Mouse (Mus musculus) frontal cortex, postnatal 10 days (tissue): ENCODE results near the gene Morc3.

Source experiments
- DNase-seq, 2 experiments: peaks; one replicate each; pipeline ENCODE4 v3.0.0; 2022; ENCODE audit warnings: low spot score in 2 of 2, mixed read lengths in 1 of 2

Morc3 gene

DNA sequence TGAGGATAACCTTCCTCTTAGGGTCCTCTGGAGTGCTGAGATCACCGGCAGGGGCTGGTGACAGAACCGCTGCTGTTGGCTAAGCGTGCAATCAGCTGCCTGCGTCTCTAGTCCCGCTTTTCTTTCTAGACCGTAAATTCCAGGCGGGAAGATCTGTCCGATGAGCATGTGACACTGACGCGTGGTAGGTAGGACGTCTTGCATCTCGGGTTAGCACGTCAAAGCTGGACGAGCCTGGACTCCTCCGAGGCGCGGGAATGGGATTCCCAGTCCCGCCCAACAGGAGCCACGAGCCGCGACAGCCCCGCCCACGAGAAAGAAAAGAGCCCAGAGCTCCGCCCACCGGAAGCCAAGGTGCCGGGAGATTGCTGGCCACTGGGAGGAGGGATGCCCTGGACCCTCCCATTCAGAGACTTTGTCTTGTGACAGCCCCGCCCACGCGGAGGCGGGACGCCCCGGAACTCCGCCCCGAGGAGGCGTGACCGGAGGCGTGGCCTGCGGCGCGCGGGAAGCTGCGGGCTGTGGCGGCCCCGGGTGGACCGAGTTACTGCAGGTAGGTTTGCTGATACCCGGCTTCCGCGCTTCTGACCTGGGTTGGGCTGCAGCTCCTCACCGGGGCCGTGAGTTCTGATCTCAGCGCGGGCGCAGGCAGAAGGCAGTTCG is 51.6 kb downstream of the Morc3 start, which contains the start of gene Chaf1b:
Chaf1b (plus strand) TSS at position 479 of the 663 bp plus-strand sequence.
- peak; percentile 95 to 96 for DNase-seq

DNA sequence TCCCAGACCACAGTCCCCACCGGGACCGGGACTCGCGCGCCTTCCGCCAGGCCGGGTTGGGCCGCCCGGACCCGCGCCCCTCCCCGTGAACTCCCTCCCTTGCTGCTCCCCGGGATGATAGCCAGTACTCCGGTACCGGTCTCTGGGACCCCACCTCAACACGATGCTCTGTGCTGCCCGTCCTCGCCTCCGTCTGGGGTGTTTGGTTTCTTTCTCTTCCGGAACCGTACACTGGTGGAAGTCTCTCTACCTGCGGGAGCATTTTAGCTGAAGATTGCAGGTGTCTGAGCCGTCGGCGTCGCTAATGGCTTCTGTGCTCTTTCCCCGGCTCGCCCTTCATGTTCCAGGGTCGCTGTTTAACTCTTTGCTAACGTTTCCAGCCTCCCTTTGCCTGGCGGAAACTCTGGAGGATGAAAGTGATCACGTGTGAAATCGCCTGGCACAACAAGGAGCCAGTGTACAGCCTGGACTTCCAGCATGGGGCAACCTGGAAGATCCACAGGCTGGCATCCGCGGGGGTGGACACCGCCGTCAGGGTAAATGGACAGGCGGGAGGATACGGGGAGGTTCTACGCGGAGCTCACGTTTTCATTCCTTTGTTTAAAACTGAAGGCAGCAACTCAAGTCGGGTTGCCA is 52.3 kb downstream of the Morc3 start:
- DNase-seq, result peak in 1 of 2 experiments; percentile 38

DNA sequence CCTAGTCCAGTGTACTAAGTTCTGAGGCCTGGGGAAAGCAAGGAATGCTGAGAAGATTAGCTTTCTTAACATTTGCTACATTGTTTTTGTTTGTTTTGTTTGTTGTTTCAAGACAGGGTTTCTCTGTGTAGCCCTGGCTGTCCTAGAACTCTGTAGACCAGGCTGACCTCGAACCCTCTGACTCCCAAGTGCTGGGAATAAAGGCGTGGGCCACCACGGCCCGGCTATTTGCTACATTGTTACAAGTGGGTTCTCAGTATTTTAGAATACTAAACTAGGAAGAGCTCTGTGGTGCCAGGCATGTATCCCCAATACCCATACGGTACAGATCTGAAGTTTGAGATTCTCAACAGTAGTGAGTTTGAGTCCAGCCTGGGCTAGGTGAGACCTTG is 52.8 kb downstream of the Morc3 start:
- DNase-seq, result no peak

DNA sequence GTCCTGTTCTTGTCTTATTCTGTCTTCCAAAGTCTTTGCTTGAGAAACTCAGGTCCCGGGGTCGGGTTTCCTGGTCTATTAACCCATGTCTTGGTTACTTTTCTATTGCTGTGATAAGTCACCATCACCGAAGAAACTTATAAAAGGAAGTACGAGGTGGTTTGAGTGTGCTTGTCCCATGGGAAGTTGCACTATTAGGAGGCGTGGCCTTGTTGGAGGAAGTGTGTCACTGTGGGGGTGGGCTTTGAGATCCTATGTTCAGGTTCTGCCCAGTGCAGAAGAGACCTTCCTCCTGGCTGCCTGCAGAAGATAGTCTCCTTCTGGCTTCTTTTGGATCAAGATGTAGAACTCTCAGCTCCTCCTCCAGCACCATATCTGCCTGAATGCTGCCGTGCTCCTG is 56.6 kb downstream of the Morc3 start:
- no peak for DNase-seq

DNA sequence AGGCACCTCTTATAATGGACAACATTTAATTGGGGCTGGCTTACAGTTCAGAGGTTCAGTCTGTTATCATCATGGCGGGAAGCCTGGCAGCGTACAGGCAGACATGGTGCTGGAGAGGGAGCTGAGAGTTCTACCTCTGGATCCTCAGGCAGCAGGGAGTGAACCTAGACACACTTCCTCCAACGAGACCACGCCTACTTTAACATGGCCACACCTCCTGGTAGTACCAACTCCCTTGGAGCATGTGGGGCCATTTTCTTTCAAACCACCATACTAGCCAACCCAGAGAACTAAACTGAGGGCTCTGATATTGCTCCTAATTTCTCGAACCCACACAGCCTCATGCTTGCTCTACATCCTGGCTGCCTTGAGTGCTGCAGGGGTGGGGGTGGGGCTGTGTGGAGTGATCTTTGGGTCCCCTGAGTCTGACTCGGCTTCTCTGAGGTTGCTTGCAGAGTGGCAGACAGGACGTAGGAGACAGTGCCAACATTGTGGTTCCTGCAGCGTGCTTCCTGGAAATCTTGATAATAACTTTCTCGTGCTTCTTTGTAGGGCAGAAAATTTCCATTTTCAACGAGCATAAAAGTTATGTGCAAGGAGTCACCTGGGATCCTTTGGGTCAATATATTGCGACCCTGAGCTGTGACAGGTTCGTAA is 59.2 kb downstream of the Morc3 start:
- DNase-seq, result no peak

DNA sequence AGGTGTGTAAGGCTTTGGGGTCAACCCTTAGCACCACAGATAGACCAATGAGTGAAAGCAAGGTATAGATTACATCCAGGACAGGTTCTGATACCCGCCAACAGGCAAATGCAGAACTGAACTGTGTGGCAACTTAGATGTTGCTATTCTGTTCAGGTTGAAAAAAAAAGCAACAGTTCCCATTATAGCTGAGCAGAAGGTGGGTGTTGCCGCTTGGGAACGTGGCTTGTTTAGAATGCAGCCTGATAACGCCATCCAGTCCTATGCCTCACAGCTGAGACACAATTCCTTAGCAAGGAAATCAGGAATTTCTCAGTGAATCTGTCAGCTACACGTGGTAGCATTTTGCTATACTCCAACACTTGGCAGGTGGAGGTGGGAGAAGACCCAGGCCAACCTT is 61.4 kb downstream of the Morc3 start:
- no peak for DNase-seq

DNA sequence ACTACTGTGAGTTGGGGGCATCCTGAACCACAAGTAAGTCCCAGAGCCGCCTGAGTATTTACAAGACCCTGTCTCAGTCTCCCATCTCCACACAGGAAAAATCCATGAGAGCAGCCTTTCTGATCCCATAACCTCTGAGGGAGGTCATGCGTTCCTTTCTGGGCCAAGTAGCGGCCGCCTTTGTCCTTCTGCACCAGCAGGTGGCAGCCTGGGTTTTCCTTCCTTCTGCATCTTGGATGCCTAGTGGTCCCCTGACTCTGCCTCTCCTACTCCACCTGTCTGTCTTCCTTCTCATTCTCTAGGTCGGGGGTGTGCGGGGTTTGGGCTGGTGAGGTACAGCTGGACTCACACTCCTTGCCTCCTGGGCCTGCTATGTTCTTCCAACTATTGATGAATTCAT is 71.1 kb downstream of the Morc3 start:
- DNase-seq, result no peak

DNA sequence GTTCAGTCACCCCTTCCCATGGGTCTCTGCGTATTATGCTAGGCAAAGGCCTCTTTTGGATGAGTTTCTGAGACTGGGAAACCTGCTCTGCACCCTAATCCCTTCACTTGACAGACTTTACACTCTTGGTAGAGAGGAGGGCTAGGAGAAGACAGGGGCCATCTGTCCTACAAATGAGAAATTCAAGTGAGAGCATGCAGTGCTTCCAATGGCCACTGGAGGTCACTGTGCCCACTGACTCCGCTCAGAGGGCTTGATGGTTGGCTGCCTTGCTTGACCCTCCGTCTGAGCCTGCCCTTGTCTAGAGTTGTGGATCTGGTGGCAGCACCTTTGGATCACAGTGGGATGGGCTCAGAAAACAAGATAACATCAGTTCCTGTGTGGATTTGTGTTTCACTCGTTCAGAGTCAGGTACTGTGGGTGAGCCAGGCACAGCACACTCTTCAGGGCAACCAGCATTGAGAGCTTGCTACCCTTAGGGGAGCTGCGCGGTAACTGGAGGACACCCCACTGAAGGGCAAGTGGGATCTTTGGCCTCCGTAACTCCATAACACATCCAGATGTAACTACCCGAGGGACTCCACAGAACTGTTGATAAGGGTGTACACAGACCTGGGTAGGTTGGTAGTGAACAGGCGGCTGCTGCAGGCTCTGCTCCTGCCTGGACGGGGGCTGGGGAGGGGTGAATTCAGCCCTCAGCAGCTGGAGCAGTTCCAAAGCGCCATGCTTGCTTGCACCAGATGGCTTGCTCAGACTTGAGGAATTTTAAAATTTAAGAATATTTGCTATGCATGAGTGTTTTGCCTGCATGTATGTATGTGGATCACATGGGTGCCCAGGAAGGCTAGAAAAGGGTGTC is 74.5 kb downstream of the Morc3 start:
- peak in 1 of 2 experiments; percentile 55 for DNase-seq

DNA sequence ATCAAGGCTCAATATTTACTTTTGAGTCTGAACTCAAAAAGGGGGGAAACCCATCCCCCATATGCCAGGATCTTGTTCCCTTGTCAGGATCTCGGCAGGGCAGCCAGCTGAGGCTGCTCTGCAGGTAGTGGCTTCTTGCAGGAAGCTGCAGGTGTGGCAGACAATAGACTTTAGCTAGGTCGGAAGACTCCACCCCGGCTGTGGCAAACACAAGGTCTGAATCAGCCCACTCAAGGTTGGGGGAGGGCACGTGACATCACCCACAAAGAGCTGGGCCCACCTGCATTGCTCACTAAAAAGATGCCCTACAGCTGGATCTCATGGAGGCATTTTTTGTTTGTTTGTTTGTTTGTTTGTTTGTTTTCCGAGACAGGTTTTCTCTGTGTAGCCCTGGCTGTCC is 75.8 kb downstream of the Morc3 start:
- no peak for DNase-seq

DNA sequence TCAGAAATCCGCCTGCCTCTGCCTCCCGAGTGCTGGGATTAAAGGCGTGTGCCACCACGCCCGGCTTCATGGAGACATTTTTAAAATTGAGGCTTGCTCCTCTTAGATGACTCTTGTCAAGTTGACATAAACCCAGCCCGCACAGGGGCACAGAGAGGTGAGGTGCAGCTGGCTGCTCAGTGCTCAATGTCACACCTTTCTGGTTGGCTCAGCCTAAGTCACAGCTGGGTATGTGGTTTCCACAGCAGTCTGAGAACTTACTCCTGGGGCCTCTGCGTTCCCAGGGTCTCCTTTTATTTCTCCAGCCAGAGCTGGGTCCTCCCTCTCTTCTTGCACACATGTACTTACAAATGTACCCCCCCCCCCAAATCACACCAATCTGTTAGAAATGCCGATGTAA is 76.3 kb downstream of the Morc3 start:
- no peak for DNase-seq

DNA sequence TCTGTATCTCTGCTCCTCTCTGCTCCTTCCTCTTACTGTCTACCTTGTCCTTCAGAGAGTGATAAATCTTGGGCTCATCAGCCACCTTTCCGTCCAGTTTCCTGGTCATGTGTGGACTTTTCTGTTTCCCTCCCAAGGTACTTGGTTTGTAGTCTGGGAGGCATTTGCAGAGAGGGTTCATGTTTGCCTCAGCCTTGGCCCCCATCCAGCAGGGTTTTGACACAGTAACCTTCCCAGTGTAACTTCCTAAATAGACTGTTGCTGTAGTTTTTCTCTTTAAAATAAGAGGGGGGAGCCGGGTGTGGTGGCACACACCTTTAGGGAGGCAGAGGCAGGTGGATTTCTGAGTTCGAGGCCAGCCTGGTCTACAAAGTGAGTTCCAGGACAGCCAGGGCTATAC is 78.0 kb downstream of the Morc3 start:
- no peak for DNase-seq

DNA sequence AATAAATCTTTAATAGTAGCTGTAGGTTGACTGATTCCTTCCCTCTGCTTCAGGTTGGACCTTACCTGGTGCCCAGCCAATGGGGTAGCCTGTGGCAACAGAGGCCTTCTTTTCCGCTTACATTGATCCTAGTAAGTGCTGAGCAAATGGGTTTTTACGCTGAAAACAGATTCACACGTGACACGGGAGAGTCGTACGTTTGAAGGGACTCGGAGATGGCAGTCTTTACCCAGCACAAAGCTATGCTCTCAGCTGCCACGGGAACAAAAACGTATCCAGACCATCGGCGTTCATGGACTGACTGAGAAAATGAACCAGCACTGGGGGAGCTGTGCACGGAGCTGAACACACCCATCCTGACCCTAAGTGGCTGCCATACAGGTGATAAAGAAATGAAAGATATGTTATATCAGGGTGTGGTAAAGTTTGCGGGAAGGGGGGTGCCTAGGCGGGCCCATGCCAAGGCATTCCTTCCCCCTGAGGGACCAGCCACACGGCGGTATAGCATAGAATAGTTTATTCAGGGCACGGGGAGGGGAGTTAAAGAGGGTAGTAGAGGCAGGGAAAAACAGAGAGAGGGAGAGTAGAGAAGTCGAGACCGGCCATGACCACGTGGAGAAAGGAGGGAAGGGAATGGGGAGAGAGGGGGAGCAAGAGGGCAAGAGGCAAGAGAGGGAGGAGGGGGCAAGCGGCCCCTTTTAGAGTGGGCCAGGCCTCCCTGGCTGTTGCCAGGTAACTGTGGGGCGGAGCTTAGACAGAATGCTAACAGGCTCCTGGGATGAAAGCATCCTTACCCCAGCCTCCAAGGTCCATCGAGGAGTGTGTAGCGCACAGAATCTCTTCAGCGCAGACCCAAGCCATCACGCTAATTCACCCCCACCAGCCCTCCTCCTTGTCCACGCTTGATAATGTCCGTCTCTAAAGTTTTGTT is 79.1 kb downstream of the Morc3 start:
- DNase-seq, result no peak

DNA sequence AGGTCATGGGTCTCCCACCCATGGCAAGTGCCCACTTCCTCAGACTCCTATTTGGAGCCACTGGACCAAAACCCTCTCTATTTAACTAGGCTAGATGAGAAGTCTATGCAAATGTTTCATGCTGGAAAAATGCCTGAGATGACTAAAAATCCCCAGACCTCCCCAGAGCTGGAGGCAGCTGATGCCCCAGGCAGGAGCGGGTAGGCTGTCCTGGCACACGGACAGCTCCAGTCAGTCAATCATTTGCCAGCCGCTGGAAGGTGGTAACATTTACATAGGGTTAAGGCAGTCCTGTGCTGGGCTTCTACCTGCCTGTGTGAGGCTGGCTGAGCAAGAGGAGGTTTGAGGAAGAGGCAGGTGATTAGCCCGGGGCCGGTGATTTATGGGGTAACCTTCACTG is 80.2 kb downstream of the Morc3 start:
- DNase-seq, result no peak

DNA sequence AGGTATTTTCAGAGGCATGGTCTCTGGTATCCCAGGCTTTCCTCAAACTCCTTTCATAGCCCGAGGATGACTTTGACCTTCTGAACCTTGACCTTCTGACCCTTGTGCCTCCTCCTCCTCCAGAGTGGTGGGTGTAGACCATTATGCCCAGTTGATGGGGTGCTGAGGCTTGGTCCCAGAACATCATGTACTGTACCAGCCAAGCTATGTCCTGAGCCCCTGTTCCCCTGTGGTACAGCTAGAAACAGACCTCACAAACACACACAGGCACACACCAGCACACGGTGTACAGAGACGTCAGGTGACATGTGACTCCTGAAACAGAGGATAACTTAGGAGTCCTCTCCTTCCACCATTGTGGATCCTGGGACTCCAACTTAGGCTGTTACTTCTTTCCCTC is 80.9 kb downstream of the Morc3 start:
- DNase-seq, result no peak

DNA sequence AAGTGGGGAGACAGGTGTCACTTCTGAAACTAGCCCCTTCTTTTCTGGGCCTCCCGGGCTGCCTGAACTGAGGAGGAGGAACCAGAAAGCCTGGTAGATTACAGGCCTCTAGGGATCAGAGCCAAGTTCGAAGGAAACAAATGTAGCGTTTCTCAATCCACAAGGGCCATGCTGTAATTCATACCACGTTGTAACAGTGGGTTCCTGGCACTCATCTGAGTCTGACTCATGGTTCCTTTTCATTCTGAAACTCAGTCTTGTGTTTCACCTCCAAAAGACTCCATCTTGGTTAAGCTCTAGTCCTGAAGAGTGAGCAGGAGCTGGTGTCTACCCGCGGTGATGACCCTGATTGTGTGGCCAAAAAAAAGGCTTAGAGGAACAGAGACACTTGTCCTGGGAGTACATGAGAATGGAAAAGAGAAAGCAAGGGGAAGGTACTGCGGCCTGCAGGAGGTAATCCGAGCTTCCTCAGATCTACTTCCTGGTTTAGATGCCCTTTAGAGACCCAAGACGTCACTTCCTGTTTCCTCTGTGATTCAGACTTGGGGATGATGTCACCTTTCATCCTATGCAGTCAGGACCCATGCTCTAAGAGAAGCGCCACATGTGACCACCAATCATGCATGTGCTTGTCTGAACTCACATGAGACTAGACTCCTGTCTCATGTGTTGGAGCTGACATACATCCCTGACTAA is 82.1 kb downstream of the Morc3 start:
- DNase-seq, result no peak

DNA sequence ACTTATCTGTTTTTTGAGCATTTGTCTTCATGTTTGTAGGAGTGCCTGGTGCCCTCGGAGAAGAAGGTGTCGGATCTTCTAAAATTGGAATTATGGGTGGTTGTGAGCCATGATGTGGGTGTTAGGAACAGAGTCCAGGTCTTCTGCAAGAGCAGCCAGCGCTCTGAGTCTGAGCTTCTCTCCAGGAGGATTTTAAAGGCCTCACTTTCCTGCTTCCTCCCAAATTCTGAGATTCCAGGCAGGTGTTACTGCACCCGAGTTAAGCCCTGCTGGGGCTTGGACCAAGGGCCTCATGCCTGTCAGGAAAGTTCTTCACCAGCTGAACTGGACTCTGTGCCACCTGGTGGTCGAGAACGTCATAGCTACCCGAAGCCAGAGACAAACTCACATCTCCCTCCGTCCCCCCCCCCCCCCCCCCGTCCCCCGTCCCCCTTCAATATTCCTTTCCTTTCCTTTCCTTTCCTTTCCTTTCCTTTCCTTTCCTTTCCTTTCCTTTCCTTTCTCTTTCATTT is 83.5 kb downstream of the Morc3 start:
- no peak for DNase-seq

DNA sequence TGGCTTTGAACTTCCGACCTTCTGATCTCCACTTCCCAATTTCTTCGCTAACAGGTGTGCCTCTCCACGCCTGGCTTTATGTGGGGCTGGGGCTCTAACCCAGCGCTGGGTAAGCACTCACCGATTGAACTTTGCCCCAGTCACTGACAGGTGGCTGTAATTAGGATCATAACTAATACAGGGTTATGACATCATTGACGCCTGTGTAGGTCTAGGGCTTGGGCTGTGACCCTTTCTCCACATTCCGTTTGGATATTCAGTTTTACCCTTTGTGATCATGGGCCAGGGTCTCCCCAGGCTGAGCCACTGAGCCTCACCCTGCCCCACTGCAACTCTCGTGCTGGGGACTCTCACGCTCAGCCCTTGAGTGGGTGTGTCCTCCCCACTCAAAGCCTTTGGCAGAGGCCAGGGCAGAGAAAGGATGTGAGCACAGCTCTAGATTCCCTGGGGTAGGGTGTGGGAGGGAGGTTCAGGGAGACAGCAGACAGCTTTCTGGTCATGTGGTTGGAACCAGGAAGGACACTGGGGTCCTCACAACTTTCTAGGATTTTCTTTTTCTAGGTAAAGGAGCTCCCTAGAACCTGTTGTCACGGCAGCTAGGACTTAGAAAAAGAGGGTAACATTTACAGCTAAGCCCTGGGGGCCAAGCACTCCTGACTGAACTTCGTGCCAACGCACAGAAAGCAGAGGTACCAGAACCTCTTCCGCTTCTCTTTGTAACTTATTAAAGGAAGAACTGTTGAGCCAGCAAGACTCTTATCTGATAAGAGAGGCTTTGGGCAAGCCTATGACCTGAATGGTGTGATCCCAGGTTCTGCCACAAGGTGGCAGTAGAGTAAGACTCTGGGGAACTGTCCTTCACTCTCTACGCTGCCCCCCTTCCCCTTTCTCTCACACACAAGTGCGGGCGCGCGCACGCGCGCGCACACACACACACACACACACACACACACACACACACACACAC is 86.1 kb downstream of the Morc3 start:
- peak; percentile 44 to 78 for DNase-seq

DNA sequence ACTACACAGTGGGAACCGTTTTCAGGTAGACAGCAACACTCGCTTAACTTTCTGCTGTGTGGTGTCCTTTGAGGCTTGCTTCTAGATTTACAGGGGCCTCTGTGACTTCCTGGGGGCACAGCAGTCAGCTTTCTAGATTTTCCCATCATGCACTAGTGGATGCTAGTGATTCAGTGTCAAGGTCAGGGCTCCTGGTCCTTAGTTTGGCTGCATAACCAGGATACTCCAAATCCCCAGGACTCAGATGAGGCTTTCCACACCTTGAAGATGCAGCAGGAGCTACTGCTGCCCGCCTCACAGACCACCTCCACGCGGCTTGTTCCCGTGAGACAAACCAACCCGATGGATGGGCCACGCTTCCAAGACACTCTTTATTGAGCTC is 86.7 kb downstream of the Morc3 start:
- DNase-seq, result no peak

DNA sequence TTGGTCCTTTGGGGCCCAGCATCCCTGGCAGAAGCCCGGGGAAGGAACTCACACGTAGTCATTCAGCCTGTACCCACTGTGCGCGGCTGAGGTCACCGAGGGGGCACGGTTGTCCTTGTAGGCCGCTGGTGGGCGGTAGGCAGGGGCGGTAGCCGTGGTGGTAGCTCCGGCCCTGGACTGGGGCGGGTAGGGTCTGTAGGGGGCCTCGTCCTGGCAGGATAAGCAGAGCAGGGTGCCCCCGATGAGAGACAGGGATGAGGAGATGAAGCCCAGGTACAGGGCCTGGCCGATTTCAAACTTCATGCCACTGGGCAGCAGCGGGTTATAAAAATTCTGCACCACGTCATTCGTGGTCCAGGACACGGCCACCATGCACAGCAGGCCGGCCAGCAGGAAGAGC is 87.3 kb downstream of the Morc3 start:
- no peak for DNase-seq
